In the genomic region with DNA sequence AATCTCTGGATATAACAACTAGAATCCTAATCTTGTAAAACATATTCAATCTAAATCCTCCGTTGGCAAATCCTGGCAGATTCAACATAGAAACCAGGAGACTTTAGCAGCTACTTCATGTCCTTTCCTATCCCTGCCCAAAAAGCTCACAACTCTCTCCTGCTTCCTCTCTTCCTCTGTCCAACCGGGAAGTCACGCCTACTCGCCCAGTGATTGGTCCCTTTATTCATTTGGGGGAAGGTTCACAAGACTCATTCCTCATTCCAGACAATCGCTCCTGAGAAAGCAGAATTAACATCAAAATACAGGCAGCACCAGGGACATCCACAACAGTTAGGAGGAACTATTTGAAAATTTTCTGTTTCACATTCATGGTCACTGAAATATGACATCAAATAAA, we compare ENCODE assay signal across 15 mouse cellular contexts.
DNase-seq lines count a peak whose midpoint lies in the region; ATAC-seq and TF ChIP-seq lines count a peak whose summit lies in the region.
"Had no signal": no experiment of that assay in that cellular context is flagged by ENCODE, and none has a peak within 500 bp of the region (broad histone marks: within the 10 kb centered on the region; RNA-seq: fewer than 3 reads in every experiment).

No protein-coding gene starts in this region.

- H3K9ac ChIP-seq in forebrain, embryonic 14.5 days (ENCODE audit: low read length) = no peak overlapping the region
- H3K9ac ChIP-seq in forebrain, postnatal 0 days = no peak overlapping the region
- no peak overlapping the region for H3K9ac ChIP-seq in embryonic facial prominence, embryonic 14.5 days (ENCODE audit: low read depth, low read length)
- no peak overlapping the region for H3K9ac ChIP-seq in midbrain, embryonic 14.5 days (replicated peaks; ENCODE audit: low read length)
- H3K9ac ChIP-seq: heart, embryonic 12.5 days; liver, embryonic 12.5 days had no signal

- no peaks in the 10 kb centered on the region for H3K9me3 ChIP-seq in forebrain, embryonic 14.5 days (replicated peaks; ENCODE audit: control insufficient read depth, low read length)
- no peaks in the 10 kb centered on the region for H3K9me3 ChIP-seq in forebrain, postnatal 0 days (ENCODE audit: low read length)
- H3K9me3 ChIP-seq in embryonic facial prominence, embryonic 14.5 days (ENCODE audit: control insufficient read depth, low read length) = no peaks in the 10 kb centered on the region
- H3K9me3 ChIP-seq in midbrain, embryonic 14.5 days (ENCODE audit: control insufficient read depth, low read length) = no peaks in the 10 kb centered on the region
- H3K9me3 ChIP-seq: heart, embryonic 12.5 days; liver, embryonic 12.5 days had no signal

- no peak overlapping the region for H3K4me3 ChIP-seq in forebrain, embryonic 14.5 days (ENCODE audit: low read depth, low read length)
- no peak overlapping the region for H3K4me3 ChIP-seq in forebrain, postnatal 0 days (ENCODE audit: low read depth, low read length)
- no peak overlapping the region for H3K4me3 ChIP-seq in embryonic facial prominence, embryonic 14.5 days (ENCODE audit: low read depth, low read length)
- no peak overlapping the region for H3K4me3 ChIP-seq in midbrain, embryonic 14.5 days (replicated peaks; ENCODE audit: low read depth, low read length)
- H3K4me3 ChIP-seq: heart, embryonic 12.5 days; liver, embryonic 12.5 days had no signal

- no peaks in the 10 kb centered on the region for H3K4me1 ChIP-seq in forebrain, embryonic 14.5 days (ENCODE audit: control insufficient read depth, insufficient read depth, low read length)
- H3K4me1 ChIP-seq in forebrain, postnatal 0 days (ENCODE audit: insufficient read depth) = no peaks in the 10 kb centered on the region
- 0 out of 2 replicates have a peak, but pooled peaks cover 5% of the 10 kb centered on the region for H3K4me1 ChIP-seq in embryonic facial prominence, embryonic 14.5 days (ENCODE audit: control insufficient read depth, insufficient read depth, low read length)
- H3K4me1 ChIP-seq in midbrain, embryonic 14.5 days (ENCODE audit: control insufficient read depth, insufficient read depth, low read length) = no peaks in the 10 kb centered on the region
- H3K4me1 ChIP-seq: heart, embryonic 12.5 days; liver, embryonic 12.5 days had no signal

- no peak for TF ChIP-seq CTCF in forebrain, postnatal 0 days (IDR thresholded peaks at IDR 0.05; ENCODE audit: low read depth)

- WGBS in forebrain, embryonic 14.5 days = 17% methylated on average over 5 of the region's 5 CpGs
- WGBS in forebrain, postnatal 0 days = 16% methylated on average over 5 of the region's 5 CpGs
- 20% methylated on average over 5 of the region's 5 CpGs for WGBS in embryonic facial prominence, embryonic 14.5 days
- WGBS in midbrain, embryonic 14.5 days = 17% methylated on average over 5 of the region's 5 CpGs

- peak; percentile 18 for DNase-seq in forebrain, embryonic 14.5 days (ENCODE audit: low spot score)
- no peak for DNase-seq in forebrain, postnatal 0 days
- peak; percentile 27 for DNase-seq in Muller cell, postnatal 12 days (ENCODE audit: inconsistent ontology term)
- DNase-seq in embryonic facial prominence, embryonic 14.5 days (ENCODE audit: low spot score) = no peak
- peak; percentile 34 for DNase-seq in midbrain, embryonic 14.5 days
- no peak for DNase-seq in testis, postnatal 14 days (ENCODE audit: low spot score)
- DNase-seq in gastrocnemius, postnatal 4 days (ENCODE audit: low spot score in 2 of 2) = no peak
- DNase-seq: cerebellum, adult 11 months; kidney, postnatal 36 days; lung, postnatal 4 days; thymus, postnatal 25 days had no signal

- H3K27ac ChIP-seq in forebrain, embryonic 14.5 days (ENCODE audit: low read depth, low read length) = no peak overlapping the region
- no peak overlapping the region for H3K27ac ChIP-seq in forebrain, postnatal 0 days (ENCODE audit: low read depth, low read length)
- H3K27ac ChIP-seq in embryonic facial prominence, embryonic 14.5 days (replicated peaks; ENCODE audit: low read depth, low read length) = no peak overlapping the region
- no peak overlapping the region for H3K27ac ChIP-seq in midbrain, embryonic 14.5 days (replicated peaks; ENCODE audit: low read depth, low read length)
- H3K27ac ChIP-seq: liver, embryonic 12.5 days had no signal

- no peak overlapping the region for H3K4me2 ChIP-seq in forebrain, embryonic 14.5 days (ENCODE audit: low read length)
- H3K4me2 ChIP-seq in forebrain, postnatal 0 days (ENCODE audit: low read depth) = no peak overlapping the region
- H3K4me2 ChIP-seq in embryonic facial prominence, embryonic 14.5 days (ENCODE audit: low read depth, low read length) = no peak overlapping the region
- no peak overlapping the region for H3K4me2 ChIP-seq in midbrain, embryonic 14.5 days (ENCODE audit: low read length)
- H3K4me2 ChIP-seq: heart, embryonic 12.5 days; liver, embryonic 12.5 days had no signal

- H3K36me3 ChIP-seq in forebrain, embryonic 14.5 days (ENCODE audit: control insufficient read depth, insufficient read depth, low read length) = no peaks in the 10 kb centered on the region
- H3K36me3 ChIP-seq in forebrain, postnatal 0 days (ENCODE audit: insufficient read depth) = no peaks in the 10 kb centered on the region
- no peaks in the 10 kb centered on the region for H3K36me3 ChIP-seq in embryonic facial prominence, embryonic 14.5 days (ENCODE audit: control insufficient read depth, insufficient read depth, low read length)
- no peaks in the 10 kb centered on the region for H3K36me3 ChIP-seq in midbrain, embryonic 14.5 days (ENCODE audit: control insufficient read depth, insufficient read depth, low read length)
- H3K36me3 ChIP-seq: heart, embryonic 12.5 days; liver, embryonic 12.5 days had no signal

- no peaks in the 10 kb centered on the region for H3K27me3 ChIP-seq in forebrain, embryonic 14.5 days (replicated peaks; ENCODE audit: control insufficient read depth, insufficient read depth, low read length)
- no peaks in the 10 kb centered on the region for H3K27me3 ChIP-seq in forebrain, postnatal 0 days (ENCODE audit: insufficient read depth, low read length)
- H3K27me3 ChIP-seq in embryonic facial prominence, embryonic 14.5 days (replicated peaks; ENCODE audit: control insufficient read depth, insufficient read depth, low read length) = no peaks in the 10 kb centered on the region
- H3K27me3 ChIP-seq in midbrain, embryonic 14.5 days (ENCODE audit: control insufficient read depth, insufficient read depth, low read length) = no peaks in the 10 kb centered on the region
- H3K27me3 ChIP-seq: heart, embryonic 12.5 days; liver, embryonic 12.5 days; Patski had no signal

- ATAC-seq in forebrain, embryonic 14.5 days = no peak
- no peak for ATAC-seq in forebrain, postnatal 0 days
- ATAC-seq in embryonic facial prominence, embryonic 14.5 days (ENCODE audit: low read depth) = 0 out of 2 replicates have a peak, but pooled peaks have one; percentile 37
- ATAC-seq in midbrain, embryonic 14.5 days (ENCODE audit: low FRiP score, low TSS enrichment) = 0 out of 2 replicates have a peak, but pooled peaks have one; percentile 19
- no peak for ATAC-seq in inflammation-experienced regulatory T-cells, adult 6 months
- ATAC-seq: Patski had no signal

Comparison
In these comparisons a context has a peak if more than half of its experiments do, and no peak if none do; other contexts are left out.
1. DNase-seq: peak in forebrain, embryonic 14.5 days (single experiment), Muller cell, postnatal 12 days (single experiment) and midbrain, embryonic 14.5 days (single experiment); none in forebrain, postnatal 0 days (single experiment), embryonic facial prominence, embryonic 14.5 days (single experiment), testis, postnatal 14 days (single experiment) and gastrocnemius, postnatal 4 days (0 of 2).
2. ATAC-seq: peak in embryonic facial prominence, embryonic 14.5 days (single experiment) and midbrain, embryonic 14.5 days (single experiment); none in forebrain, embryonic 14.5 days (single experiment), forebrain, postnatal 0 days (single experiment) and inflammation-experienced regulatory T-cells, adult 6 months (single experiment).